Mouse (Mus musculus): ENCODE results near the gene Pced1b.

Gene Pced1b

DNA sequence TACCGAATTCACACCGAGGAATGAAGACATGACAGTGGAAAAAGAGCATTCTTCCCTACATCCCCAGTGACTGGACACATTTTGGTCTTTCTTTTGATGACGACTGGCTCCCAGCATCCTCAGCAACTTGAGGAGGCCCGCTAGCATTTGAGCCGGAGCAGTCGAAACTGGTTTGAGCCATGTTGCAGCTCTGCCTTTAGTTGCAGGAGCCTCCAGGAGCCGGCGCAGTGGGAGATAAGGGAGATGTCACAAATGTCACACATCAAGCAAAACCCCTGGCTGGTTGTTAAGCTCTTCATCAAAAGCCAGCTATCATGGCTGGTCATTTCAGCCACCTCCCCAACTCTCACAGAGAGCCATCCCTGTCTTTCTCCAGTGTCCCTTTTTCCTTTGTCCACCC is 157.6 kb downstream of the Pced1b start:
- no peak for DNase-seq

DNA sequence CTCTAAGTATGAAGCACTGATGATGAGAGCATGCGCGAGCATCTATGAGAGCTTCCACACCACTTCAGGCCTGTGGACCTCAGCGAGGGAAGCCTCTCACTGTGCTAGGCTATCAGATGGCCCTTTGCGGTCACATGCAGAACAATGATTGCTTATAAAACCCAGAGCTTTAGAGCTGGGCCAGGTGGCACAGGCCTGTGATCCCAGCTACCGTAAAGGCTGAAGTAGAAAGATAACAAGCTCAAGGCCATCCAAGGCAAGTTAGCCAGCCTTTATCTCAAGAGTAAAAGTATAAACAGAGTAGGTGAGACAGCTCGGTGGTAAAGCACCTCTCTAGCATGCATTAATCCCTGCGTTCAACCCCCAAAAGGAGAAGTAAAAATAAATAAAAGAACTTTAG is 158.1 kb downstream of the Pced1b start:
- DNase-seq = no peak

DNA sequence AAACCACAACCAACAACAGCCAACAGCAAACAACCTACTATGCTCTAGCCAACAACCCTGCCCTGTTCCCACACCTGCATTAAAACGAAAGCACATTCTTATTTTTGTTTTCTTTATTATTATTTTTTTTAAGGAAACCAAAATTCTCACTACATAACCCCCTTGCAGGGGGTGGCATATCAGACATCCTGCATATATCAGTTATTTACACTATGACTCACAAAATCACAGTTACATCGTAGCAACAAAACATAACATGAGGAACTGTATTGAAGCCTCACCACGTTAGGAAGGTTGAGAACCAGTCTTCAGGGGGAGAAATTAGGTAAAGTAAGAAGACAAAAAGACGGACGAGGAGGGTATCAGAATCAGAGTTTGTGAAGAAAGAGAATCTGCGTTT is 159.2 kb downstream of the Pced1b start:
- no peak for DNase-seq

DNA sequence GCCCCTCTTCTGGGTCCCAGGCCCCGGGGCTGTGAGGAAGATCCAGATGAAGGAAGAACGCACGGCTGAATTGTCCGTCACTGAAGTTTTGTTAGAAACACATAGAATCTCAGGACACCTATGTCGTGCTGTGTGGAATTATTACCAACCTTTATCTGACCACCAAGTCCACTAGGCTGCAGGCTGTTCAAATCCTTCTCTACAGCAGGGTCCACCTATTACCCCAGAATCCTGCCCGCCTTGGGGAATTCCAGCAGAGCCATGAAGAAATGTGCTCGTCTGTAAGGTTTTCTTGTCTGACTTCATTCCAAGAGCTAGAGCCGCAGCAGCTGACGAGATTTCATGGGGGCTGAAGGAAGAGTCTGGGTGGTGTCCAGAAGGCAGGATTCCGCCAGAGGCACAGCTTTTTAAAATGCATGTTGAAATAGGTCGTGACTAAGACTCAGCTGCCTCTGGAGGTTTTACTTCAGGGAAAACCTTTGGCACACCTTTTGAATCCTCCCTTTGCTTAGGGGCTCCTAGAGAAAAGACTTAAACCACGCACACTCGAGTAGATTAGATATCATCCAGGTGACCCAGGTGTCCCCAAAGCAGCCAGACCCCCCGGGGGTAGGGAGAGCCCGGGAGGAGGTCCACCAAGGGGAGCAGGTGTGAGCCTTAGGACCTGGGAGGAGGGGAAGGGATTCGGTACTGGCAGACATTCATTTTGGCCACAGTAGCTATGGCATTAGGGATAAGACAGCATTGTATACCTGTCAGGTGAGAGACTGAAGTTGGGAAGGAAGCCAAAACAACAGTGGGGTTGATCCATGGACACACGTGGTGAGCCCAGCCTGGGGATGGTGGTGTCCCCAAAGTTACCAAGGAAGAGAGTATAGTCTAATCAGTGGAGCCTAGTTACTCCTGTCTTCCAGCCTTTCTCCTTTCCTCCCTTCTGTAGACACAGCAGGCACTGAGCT is 160.9 kb downstream of the Pced1b start:
- DNase-seq = peak in 1 of 2 experiments; percentile 20

DNA sequence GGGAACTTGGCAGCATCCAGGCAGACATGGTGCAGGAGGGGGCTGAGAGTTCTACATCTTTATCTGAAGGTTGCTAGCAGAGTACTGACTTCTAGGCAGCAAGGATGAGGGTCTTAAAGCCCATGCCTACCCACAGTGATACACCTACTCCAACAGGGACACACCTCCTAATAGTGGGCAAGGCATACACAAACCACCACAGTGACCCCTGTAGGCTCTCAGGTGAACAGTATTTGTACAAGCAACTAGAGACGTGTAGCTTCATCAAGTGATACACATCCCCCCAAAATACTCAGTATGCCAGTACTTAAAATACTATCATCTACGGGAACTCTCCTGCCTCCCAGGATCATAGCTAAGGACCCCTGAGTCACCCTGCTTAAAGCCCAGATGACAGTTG is 164.2 kb downstream of the Pced1b start:
- DNase-seq = no peak

DNA sequence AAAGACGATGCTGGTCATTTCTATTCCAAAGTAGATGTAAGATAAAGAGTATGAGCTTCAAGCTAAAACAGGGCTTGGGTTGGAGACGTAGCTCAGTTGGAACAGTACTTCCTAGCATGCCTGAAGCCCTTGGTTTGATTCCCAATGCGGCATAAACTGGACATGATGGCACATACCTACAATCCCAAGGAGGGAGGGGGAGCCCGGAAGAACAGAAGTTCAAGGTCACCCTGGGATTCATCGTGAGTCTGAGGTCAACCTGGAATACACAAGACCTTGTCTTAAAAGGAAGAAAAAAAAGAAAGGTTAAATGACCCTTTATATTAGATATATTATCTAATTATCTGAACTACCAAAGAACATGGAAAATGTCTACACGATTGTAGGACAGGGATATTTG is 164.8 kb downstream of the Pced1b start:
- DNase-seq = no peak

DNA sequence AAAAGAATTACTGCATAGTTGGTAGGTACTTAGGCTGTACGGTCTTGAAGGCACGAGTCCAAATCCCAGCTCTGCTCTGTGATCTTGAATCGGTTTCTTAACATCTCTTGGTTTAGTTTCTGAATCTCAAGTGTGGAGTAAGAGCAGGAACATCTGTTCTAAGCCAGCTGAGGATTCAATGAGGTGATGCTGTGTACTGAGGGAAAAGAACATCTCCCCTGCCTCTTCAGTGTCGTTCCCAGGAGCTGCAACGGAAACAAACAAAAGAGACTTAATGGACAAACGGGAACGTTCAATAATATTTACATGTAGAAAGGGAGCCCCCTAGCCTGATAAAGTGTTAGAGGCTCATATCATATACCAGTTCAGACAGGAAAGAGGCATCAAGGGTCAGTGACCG is 165.4 kb downstream of the Pced1b start:
- DNase-seq = no peak

DNA sequence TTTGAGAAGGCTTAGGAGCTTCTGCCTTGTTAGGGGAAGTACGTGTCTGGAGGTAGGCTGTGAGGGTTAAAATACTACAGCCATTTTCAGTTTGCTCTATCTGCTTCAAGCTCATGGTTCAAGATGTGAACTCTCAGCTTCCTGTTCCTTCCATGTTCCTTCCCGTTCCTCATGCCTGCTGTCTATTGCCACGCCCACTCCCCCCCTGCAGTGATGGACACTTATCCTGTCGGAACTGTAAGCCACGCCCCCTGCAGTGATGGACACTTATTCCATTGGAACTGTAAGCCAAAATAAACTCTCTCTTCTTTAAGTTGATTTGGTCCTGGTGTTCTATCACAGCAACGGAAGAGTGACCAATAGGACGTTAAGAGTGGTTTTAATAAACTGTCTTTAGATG is 166.0 kb downstream of the Pced1b start:
- DNase-seq = no peak

DNA sequence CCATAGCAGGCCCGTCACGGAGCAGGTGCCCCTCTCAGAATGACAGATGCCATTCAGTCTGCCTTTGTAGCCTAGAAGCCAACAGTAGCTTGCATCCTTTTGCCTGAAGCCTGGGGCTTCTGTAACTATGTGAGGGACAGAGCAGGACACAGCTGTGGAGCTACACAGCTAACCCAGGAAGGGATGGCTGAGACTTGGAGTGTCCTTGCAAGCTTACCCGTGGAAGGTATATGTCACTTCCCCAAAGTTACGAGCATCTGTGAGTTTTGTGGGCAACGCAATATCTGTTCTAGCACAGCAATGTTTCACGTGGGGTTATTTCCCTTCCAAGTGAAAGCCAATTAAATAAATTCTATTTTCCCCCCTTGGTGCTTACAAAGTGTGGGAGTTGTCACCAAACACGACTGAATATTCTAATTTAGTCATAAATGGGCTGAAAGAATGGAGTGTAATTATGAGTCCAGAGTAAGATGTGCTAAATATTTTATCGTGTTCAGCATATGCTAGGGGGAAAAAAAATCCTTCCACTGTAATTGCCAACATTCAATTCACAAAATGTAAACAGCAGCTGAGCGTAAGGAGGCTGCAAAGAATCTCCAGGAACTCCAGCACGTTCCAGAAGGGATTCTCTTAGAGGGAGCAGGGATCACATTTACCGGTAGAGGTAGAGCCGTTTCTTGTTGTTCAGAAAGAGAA is 168.0 kb downstream of the Pced1b start:
- DNase-seq = no peak

DNA sequence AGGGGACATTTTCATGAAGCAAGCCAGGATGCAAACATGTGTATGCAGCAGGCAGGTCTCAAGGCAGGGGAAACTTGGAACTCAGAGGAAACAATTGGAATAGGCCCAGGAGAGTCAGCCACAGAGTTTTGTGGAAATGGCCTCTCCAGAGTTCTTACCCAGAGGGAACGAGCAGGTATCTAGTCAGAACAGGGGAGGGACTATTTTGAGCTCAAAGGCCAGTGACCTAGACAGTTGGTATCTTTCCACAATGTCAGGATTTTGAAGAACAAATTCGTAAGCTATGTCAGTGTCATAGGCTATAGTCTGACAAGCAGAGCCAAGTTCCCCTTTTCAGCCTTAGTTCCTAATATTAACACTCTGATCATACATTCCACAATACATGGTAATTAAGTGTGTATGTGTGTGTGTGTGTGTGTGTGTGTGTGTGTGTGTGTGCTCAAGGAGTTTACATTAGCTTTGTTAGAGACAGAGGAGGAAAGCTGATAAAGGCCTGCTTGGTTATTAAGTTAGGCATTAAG is 168.6 kb downstream of the Pced1b start:
- DNase-seq = no peak

DNA sequence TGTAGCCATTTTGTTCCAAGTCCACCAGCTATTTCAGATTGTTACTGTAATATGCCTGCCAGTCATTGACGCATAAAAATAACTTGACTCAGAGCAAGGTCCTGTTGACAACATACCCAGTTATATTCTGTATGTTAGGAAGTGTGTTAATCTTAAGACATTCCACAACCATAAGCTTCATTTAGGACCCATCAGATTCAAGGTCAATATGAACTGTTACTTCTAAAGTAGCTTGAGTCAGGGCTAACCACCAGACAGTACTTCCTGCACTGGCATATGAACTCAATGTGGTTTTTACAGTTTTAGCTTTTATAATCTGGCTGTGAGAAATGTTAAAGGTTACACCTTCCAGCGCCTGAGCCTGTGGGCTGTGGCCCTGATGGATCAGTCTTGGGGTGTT is 173.4 kb downstream of the Pced1b start:
- DNase-seq = no peak

DNA sequence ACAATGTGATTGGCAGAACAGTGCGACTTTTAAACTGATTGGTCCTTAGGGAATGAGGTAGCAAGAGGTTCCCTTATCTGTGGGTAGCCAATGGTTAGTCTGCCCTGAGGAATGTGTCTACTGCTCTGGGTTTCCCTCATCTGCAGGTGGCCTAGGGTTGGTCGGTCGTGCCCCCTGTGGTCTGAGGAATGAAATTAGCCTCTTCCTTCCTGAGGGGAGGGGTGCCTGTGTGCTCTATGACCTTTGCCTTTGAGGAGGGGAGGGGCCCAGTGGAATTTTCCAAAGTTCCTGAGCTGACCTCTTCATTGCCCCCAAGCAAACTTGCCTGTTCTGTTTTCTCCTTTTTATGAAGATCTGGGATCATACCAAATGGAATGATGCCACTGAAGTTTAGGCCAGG is 174.6 kb downstream of the Pced1b start:
- DNase-seq = no peak

DNA sequence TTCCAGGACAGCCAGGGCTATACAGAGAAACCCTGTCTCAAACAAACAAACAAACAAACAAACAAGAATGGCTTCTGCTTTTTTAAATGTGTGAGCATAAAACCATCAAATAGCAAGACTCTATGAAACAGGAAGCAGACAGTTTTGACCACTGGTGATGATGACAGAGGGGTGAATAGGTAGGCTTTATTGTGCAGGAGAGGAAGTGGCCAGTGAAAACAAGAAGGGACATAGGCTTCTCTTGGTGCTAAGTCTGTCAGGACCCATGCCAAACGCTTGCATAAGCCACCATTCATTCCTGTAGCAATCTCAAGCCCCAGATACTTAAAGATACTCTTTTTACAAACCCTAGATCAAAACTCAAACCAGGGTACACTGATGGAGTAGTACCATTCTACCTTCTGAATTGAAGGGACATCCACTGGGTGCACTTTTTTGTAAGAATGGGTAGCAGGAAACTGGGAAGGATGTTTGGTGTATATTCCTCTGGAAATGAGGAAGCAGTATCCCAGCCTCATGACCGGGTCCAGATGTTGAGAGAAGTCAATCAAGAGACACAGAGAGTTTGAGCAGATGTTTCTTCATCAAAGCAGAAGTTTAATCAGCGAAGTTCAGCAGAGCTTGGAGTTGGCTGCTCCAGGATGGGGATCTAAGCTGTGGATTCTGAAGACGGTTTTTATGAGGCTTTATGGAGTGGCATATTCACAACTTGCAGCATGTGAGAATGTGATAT is 175.5 kb downstream of the Pced1b start:
- DNase-seq = no peak

DNA sequence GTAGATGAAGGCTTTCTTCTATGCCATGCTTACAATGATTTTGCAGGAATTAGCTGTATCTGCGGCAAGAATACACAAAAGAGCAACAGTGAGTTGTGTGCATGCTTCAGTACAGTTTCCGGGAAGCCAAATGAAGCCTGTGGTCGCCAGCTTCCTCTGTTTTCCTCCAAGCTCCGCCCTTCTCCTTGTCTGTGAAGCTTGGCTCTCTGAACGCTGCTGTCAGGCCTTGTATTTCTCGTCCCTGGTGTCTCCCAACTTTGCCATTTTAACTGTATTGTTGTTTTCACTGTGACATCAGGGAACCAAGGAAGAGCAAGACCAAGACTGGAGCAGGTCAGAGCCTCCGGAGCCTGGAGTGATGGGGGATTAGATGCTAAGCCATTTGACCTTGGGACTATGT is 177.5 kb downstream of the Pced1b start:
- no peak for DNase-seq

DNA sequence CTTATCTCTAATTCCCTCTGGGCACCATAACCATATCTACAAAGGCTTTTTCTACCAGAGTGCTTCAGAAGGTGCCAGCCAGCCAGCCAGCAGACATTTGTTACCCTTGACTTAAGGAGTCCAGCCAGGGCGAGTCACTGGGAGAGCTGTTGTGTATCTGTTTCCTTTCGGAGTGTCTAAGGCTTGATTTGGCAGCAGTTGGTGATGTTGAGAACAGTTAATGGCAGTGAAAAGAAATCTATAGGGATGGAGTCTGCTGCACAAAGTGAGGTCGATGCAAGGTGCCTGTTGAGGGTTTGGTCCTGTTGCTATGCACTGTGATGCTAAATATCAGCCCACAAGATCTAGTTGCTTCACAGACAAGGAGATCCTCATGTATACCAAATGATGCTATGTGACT is 178.1 kb downstream of the Pced1b start:
- DNase-seq = no peak

DNA sequence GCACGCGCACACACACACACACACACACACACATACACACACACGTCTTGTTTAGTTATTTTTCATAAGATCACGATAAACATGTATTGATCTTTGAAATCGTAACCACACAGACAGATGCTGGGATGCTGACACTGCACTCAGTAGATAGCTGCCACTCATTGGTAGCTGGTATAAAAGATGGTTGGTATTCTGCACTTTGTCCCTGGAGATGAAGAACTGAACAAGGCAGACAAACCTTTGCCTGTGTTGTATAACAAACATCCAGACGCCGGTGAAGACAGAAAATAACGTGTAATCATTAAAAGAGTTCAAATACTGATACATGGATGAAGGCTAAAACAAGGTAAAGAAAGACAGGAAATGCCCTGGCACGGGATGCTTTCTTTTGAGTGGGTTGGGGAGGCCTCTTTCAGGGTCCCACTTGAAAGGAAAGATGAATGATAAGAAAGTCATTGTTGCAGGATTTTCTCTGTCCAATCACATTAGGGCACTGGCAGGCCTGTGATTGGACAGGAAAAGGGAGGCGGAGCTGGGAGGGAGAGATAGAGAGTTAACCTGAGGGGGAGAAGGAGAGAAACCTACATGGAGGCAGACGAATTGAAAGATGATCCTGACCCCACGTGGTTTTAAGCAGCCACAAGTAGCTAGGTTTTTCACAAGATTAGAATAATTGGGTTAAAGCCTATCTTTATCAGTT is 182.4 kb downstream of the Pced1b start:
- no peak for DNase-seq

DNA sequence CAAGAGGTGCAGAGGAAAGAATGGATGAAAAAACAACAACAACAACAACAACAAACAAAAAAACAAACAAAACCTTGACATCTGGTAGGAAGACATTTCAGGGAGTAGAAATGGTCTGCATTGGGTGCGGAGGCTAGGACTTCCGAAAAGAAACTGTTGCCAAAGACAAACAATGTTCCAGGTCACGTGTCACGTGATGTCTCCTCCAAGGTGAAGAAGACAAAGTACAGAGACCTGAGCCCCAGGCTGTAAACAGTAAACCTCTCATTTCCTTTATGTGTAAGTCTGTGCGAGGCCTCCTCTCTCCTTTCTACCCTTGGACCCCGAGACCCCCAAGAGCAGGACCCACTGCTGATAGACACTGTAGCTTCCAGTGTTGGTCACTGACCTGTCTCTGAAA is 184.6 kb downstream of the Pced1b start:
- no peak for DNase-seq

DNA sequence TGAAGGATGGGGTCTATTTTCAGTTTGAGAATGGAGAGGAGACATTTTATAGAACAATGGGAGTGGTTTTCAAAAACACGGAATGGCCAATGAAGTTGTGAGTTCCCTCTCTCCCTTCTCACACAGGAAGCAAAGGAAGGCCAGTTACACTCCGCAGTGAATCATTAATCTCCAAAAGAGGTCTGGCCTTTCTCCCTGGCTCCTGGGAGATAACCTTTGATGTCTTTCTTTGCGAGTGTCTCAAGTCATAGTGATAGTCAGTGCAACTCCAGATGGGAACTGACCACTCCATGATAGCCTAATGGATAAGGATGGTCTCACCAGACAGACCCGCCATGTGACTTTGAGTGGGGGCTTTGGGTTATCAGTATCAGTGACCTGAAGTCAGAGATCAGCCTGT is 185.3 kb downstream of the Pced1b start:
- no peak for DNase-seq
